15 mouse cellular contexts compared by ENCODE assay signal in the genomic region with DNA sequence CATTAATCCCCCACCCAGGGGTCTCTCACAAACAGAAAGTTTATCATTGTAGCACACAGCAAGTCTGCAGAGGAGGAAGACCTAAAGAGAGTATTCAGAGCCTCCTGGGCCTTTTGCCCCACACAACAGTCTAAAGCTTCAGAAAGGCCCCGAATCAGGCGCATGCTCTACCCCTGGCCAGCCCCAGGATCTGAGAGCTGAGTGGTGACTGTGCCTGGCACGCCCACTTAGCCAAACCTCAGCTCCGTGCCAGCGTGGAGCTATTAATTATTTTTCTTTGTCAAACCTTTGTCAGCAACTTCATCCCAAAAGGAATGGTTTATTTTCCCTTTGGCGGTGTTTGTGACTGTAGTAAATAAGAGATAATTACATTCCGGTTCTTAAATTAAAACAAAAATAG. TPM values are rescaled to one million over a fixed set of nuclear protein-coding genes. Genes with fewer than 3 reads are reported as not detected.
DNase-seq lines count a peak whose midpoint lies in the region; ATAC-seq and TF ChIP-seq lines count a peak whose summit lies in the region.
"Had no signal": no experiment of that assay in that cellular context is flagged by ENCODE, and none has a peak within 500 bp of the region (broad histone marks: within the 10 kb centered on the region; RNA-seq: fewer than 3 reads in every experiment).

No protein-coding gene starts in this region.

- H3K27me3 ChIP-seq in heart, embryonic 11.5 days (ENCODE audit: control insufficient read depth, insufficient read depth, low read length) = no peaks in the 10 kb centered on the region
- no peaks in the 10 kb centered on the region for H3K27me3 ChIP-seq in midbrain, postnatal 0 days (ENCODE audit: insufficient read depth, low read length)
- H3K27me3 ChIP-seq: intestine, embryonic 15.5 days had no signal

- no peak overlapping the region for H3K9ac ChIP-seq in heart, embryonic 11.5 days (ENCODE audit: low read depth, low read length)
- no peak overlapping the region for H3K9ac ChIP-seq in midbrain, postnatal 0 days (replicated peaks; ENCODE audit: low read length, poor library complexity, severe bottlenecking)
- H3K9ac ChIP-seq: intestine, embryonic 15.5 days; lung, embryonic 14.5 days; midbrain, embryonic 13.5 days had no signal

- no peak overlapping the region for H3K4me2 ChIP-seq in heart, embryonic 11.5 days
- H3K4me2 ChIP-seq in midbrain, postnatal 0 days (ENCODE audit: low read depth, low read length, poor library complexity, severe bottlenecking) = no peak overlapping the region
- H3K4me2 ChIP-seq: intestine, embryonic 15.5 days; lung, embryonic 14.5 days; midbrain, embryonic 13.5 days had no signal

- peak; percentile 74 to 75 for DNase-seq in heart, adult 18-20 months
- peak; percentile 60 for DNase-seq in urinary bladder, postnatal 14 days (ENCODE audit: low spot score)
- DNase-seq in urinary bladder, adult 2 months (ENCODE audit: low spot score) = no peak
- DNase-seq in heart, postnatal 10 days = peak; percentile 64 to 70
- DNase-seq in retina, embryonic 14.5 days (ENCODE audit: low spot score) = no peak
- DNase-seq in frontal cortex, postnatal 14 days (ENCODE audit: low spot score in 2 of 2) = no peak
- no peak for DNase-seq in midbrain, postnatal 0 days (ENCODE audit: low spot score)
- DNase-seq: cerebellum, postnatal 14 days; layer of hippocampus, adult 9-11 months; left cerebral cortex, postnatal 4 days; lung, embryonic 14.5 days; thymus, adult 2 months had no signal

- TF ChIP-seq CTCF in midbrain, postnatal 0 days (IDR thresholded peaks at IDR 0.05) = no peak

- no peaks in the 10 kb centered on the region for H3K9me3 ChIP-seq in heart, embryonic 11.5 days (replicated peaks; ENCODE audit: control insufficient read depth, low read length)
- H3K9me3 ChIP-seq in midbrain, postnatal 0 days (ENCODE audit: low read length) = no peaks in the 10 kb centered on the region
- H3K9me3 ChIP-seq: intestine, embryonic 15.5 days; midbrain, embryonic 13.5 days had no signal

- no peak overlapping the region for H3K4me3 ChIP-seq in heart, embryonic 11.5 days (ENCODE audit: low read depth, low read length)
- no peak overlapping the region for H3K4me3 ChIP-seq in midbrain, postnatal 0 days (ENCODE audit: low read depth, low read length)
- H3K4me3 ChIP-seq: intestine, embryonic 15.5 days; midbrain, embryonic 13.5 days had no signal

- intact Hi-C loops in heart, postnatal 10 days (cut with DNase I) = loop anchor here (5.0 kb wide), 1 partner anchor 96 kb away; no protein-coding TSS in a partner anchor

- no peak overlapping the region for H3K27ac ChIP-seq in heart, embryonic 11.5 days (ENCODE audit: low read depth, low read length)
- no peak overlapping the region for H3K27ac ChIP-seq in midbrain, postnatal 0 days (ENCODE audit: low read depth, low read length)
- H3K27ac ChIP-seq: intestine, embryonic 15.5 days; midbrain, embryonic 13.5 days had no signal

- ATAC-seq in heart, embryonic 11.5 days (replicated peaks; ENCODE audit: insufficient number of reproducible peaks, low FRiP score, low TSS enrichment) = no peak
- ATAC-seq in midbrain, postnatal 0 days (ENCODE audit: low FRiP score) = no peak
- ATAC-seq: intestine, embryonic 15.5 days; midbrain, embryonic 13.5 days had no signal

- WGBS in heart, embryonic 11.5 days (ENCODE audit: insufficient replicate concordance) = 69% methylated on average over 7 of the region's 7 CpGs
- 58% methylated on average over 7 of the region's 7 CpGs for WGBS in midbrain, postnatal 0 days

- H3K36me3 ChIP-seq in heart, embryonic 11.5 days (ENCODE audit: control insufficient read depth, insufficient read depth, low read length) = no peaks in the 10 kb centered on the region
- no peaks in the 10 kb centered on the region for H3K36me3 ChIP-seq in midbrain, postnatal 0 days (ENCODE audit: insufficient read depth, low read length)
- H3K36me3 ChIP-seq: intestine, embryonic 15.5 days; midbrain, embryonic 13.5 days had no signal

- H3K4me1 ChIP-seq in heart, embryonic 11.5 days (ENCODE audit: control insufficient read depth, insufficient read depth, low read length) = peaks cover 46% of the 10 kb centered on the region
- H3K4me1 ChIP-seq in midbrain, postnatal 0 days (ENCODE audit: insufficient read depth, low read length) = peaks cover 3% of the 10 kb centered on the region; the same call in 1 of the 2 replicates

RNA-seq across cellular contexts. Expression of a gene that starts 44.0 kb away (rescaled TPM):
- total RNA-seq in heart, adult 18-20 months (2021) = 10 to 100 TPM; 38.9 to 42.8 TPM
- polyA plus RNA-seq in heart, embryonic 11.5 days (2014; fragmentation: Nextera tagmentation; extraction: Ambion mirVana) = 83.3 and 93.3 TPM in 2 replicates
- polyA plus RNA-seq in urinary bladder, adult 2 months (2012; rRNA removed) = 140 and 183 TPM in 2 replicates
- total RNA-seq in heart, postnatal 10 days (2021) = 10 to 100 TPM; 88.1 to 92.3 TPM
- 23.2 and 25.8 TPM in 2 replicates for total RNA-seq in midbrain, postnatal 0 days (2014; rRNA removed)
- 22.9 and 23.3 TPM in 2 replicates for polyA plus RNA-seq in midbrain, postnatal 0 days (2015; fragmentation: Nextera tagmentation; extraction: Ambion mirVana)

Comparison
In these comparisons a context has a peak if more than half of its experiments do, and no peak if none do; other contexts are left out.
1. DNase-seq: peak in heart, adult 18-20 months (2 of 2), urinary bladder, postnatal 14 days (single experiment) and heart, postnatal 10 days (2 of 2); none in urinary bladder, adult 2 months (single experiment), retina, embryonic 14.5 days (single experiment), frontal cortex, postnatal 14 days (0 of 2) and midbrain, postnatal 0 days (single experiment).